Mouse (Mus musculus): ENCODE data around the gene Kxd1. TPM values are rescaled to one million over a fixed set of nuclear protein-coding genes. Genes with fewer than 3 reads are reported as not detected.
"Not testable (repeated sequence)": the region's sequence is repeated elsewhere in the genome, so short reads cannot be mapped to it uniquely, and the experiment has no call there.

Gene Kxd1
- polyA plus RNA-seq, 1 experiment from 2014 or later, result 52.6 TPM

DNA sequence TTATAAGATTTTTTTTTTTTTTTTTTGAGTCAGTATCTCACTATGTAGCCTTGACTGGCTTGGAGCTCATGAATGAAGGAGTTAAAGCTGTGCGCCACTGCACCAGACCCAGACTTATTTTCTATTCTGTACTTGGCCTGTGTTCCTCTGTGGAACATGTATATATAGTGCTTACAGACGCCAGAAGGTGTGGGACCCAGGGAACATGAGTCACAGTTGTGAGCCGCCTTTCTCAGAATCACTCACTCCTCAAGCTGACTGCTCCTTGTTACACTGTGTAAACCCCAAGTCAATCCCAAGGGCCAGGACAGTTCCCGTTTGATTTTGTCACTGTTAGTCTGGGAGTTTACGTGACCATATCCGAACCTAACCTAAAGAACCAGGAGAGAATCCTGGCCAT, 8.7 kb downstream of the Kxd1 start:
- H3K9ac ChIP-seq (ENCODE audit: low read depth, low read length), result no peak overlapping the region
- no peak overlapping the region for H3K4me2 ChIP-seq (replicated peaks; ENCODE audit: low read depth, low read length)
- no peak for ATAC-seq (ENCODE audit: low FRiP score)
- H3K36me3 ChIP-seq (ENCODE audit: control insufficient read depth, insufficient read depth, low read length), result peaks cover 3% of the 10 kb centered on the region; the same call in 1 of the 2 replicates
- 92% methylated on average over 6 of the region's 6 CpGs for WGBS
- no peak for DNase-seq (ENCODE audit: low spot score)
- no peak overlapping the region for H3K27ac ChIP-seq (ENCODE audit: low read depth, low read length)
- no peak overlapping the region for H3K4me3 ChIP-seq (ENCODE audit: low read depth, low read length)
- no peaks in the 10 kb centered on the region for H3K9me3 ChIP-seq (ENCODE audit: control insufficient read depth, low read length)
- peaks cover 3% of the 10 kb centered on the region; the same call in 1 of the 2 replicates for H3K4me1 ChIP-seq (replicated peaks; ENCODE audit: control insufficient read depth, insufficient read depth, low read length)
- no peaks in the 10 kb centered on the region for H3K27me3 ChIP-seq (ENCODE audit: control insufficient read depth, insufficient read depth, low read length)

- peaks cover 3% of the 10 kb centered on the region; the same call in 1 of the 2 replicates for H3K36me3 ChIP-seq (ENCODE audit: control insufficient read depth, insufficient read depth, low read length)
- no peaks in the 10 kb centered on the region for H3K27me3 ChIP-seq (ENCODE audit: control insufficient read depth, insufficient read depth, low read length)
- 79% methylated on average over 10 of the region's 10 CpGs for WGBS
- no peak overlapping the region for H3K4me2 ChIP-seq (replicated peaks; ENCODE audit: low read depth, low read length)
- no peak overlapping the region for H3K9ac ChIP-seq (ENCODE audit: low read depth, low read length)
- H3K9me3 ChIP-seq (ENCODE audit: control insufficient read depth, low read length), result no peaks in the 10 kb centered on the region
- H3K4me1 ChIP-seq (replicated peaks; ENCODE audit: control insufficient read depth, insufficient read depth, low read length), result peaks cover 3% of the 10 kb centered on the region; the same call in 1 of the 2 replicates
- DNase-seq (ENCODE audit: low spot score) (no peak), ATAC-seq (ENCODE audit: low FRiP score) (no peak)
- no peak overlapping the region for H3K4me3 ChIP-seq (ENCODE audit: low read depth, low read length)
- no peak overlapping the region for H3K27ac ChIP-seq (ENCODE audit: low read depth, low read length)
These were observed 9.7 kb downstream of the Kxd1 start for GRCm38 (mm10) chr8:70517940-70518643.

DNA sequence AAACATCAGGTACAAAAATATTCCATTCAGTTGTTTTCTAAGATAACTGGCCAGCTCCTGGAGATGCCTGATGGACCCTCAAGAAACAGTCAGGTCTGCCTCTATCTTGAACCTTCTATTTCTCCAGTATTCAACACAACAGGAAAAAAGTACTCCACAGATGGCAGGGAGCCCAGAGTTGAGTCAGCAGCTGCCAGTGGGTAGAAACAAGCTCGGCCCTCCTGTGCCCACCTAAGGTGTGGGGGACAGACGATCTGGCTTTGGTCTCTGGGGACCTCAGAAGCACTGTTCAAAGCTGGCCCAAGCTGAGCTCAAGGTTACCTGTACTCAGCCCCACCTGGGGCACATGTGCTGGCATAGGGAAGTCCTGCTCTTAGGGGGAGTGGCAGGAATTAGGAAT, 14.3 kb downstream of the Kxd1 start:
- peaks cover 5% of the 10 kb centered on the region; the same call in 1 of the 2 replicates for H3K36me3 ChIP-seq (ENCODE audit: control insufficient read depth, insufficient read depth, low read length)

GRCm38 (mm10) chr8:70512253-70512903, 15.4 kb downstream of the Kxd1 start:
- Histone ChIP-seq H3K27ac (ENCODE audit: low read depth, low read length) (no peak overlapping the region), H3K36me3 (ENCODE audit: control insufficient read depth, insufficient read depth, low read length) (peaks cover 10% of the 10 kb centered on the region), H3K4me3 (ENCODE audit: low read depth, low read length) (no peak overlapping the region), H3K9me3 (ENCODE audit: control insufficient read depth, low read length) (no peaks in the 10 kb centered on the region), H3K27me3 (ENCODE audit: control insufficient read depth, insufficient read depth, low read length) (no peaks in the 10 kb centered on the region), H3K9ac (ENCODE audit: low read depth, low read length) (no peak overlapping the region), H3K4me2 (replicated peaks; ENCODE audit: low read depth, low read length) (no peak overlapping the region), H3K4me1 (replicated peaks; ENCODE audit: control insufficient read depth, insufficient read depth, low read length) (peaks cover 6% of the 10 kb centered on the region; the same call in 1 of the 2 replicates)
- ATAC-seq (ENCODE audit: low FRiP score), result no peak
- WGBS, result 91% methylated on average over 11 of the region's 11 CpGs
- no peak for DNase-seq (ENCODE audit: low spot score)

More for the DNA sequence above, 14.3 kb downstream of the Kxd1 start:
- no peaks in the 10 kb centered on the region for H3K9me3 ChIP-seq (ENCODE audit: control insufficient read depth, low read length)
- peaks cover 6% of the 10 kb centered on the region; the same call in 1 of the 2 replicates for H3K4me1 ChIP-seq (replicated peaks; ENCODE audit: control insufficient read depth, insufficient read depth, low read length)
- WGBS, result 89% methylated on average over 2 of the region's 2 CpGs
- no peak overlapping the region for H3K4me3 ChIP-seq (ENCODE audit: low read depth, low read length)
- H3K9ac ChIP-seq (ENCODE audit: low read depth, low read length), result no peak overlapping the region
- no peak overlapping the region for H3K27ac ChIP-seq (ENCODE audit: low read depth, low read length)
- no peak overlapping the region for H3K4me2 ChIP-seq (replicated peaks; ENCODE audit: low read depth, low read length)
- no peak for DNase-seq (ENCODE audit: low spot score)
- H3K27me3 ChIP-seq (ENCODE audit: control insufficient read depth, insufficient read depth, low read length), result no peaks in the 10 kb centered on the region
- no peak for ATAC-seq (ENCODE audit: low FRiP score)

GRCm38 (mm10) chr8:70511770-70512169, 16.0 kb downstream of the Kxd1 start:
- peaks cover 6% of the 10 kb centered on the region; the same call in 1 of the 2 replicates for H3K4me1 ChIP-seq (replicated peaks; ENCODE audit: control insufficient read depth, insufficient read depth, low read length)
- H3K9me3 ChIP-seq (ENCODE audit: control insufficient read depth, low read length), result no peaks in the 10 kb centered on the region
- H3K27ac ChIP-seq (ENCODE audit: low read depth, low read length), result no peak overlapping the region
- no peak overlapping the region for H3K4me3 ChIP-seq (ENCODE audit: low read depth, low read length)
- 98% methylated on average over 2 of the region's 2 CpGs for WGBS
- H3K36me3 ChIP-seq (ENCODE audit: control insufficient read depth, insufficient read depth, low read length), result peaks cover 11% of the 10 kb centered on the region
- no peak for DNase-seq (ENCODE audit: low spot score)
- no peak overlapping the region for H3K9ac ChIP-seq (ENCODE audit: low read depth, low read length)
- no peak overlapping the region for H3K4me2 ChIP-seq (replicated peaks; ENCODE audit: low read depth, low read length)
- ATAC-seq (ENCODE audit: low FRiP score), result no peak
- no peaks in the 10 kb centered on the region for H3K27me3 ChIP-seq (ENCODE audit: control insufficient read depth, insufficient read depth, low read length)

DNA sequence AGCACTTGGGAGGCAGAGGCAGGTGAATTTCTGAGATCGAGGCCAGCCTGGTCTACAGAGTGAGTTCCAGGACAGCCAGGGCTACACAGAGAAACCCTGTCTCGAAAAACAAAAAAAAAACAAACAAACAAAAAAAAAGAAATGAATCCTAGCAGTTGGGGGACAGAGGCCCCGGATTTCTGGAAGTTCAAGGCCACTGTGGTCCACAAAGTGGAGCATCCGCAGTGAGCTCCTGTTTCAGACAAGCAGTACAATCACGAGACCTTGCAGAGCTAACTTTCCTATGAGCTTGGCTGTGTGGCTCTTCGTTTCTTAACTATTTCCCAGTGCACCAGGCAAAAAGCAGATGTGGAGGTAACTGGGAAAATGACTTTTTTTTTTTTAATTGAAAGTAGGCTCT, 16.6 kb downstream of the Kxd1 start:
- H3K9ac ChIP-seq (ENCODE audit: low read depth, low read length); ATAC-seq (ENCODE audit: low FRiP score); H3K27me3 ChIP-seq (ENCODE audit: control insufficient read depth, insufficient read depth, low read length); H3K36me3 ChIP-seq (ENCODE audit: control insufficient read depth, insufficient read depth, low read length); DNase-seq (ENCODE audit: low spot score); H3K9me3 ChIP-seq (ENCODE audit: control insufficient read depth, low read length); H3K4me1 ChIP-seq (replicated peaks; ENCODE audit: control insufficient read depth, insufficient read depth, low read length): not testable (repeated sequence)
- H3K4me2 ChIP-seq (replicated peaks; ENCODE audit: low read depth, low read length), result peak overlapping the region; percentile 34
- peak overlapping the region; percentile 99 for H3K4me3 ChIP-seq (ENCODE audit: low read depth, low read length)
- 89% methylated on average over 6 of the region's 6 CpGs for WGBS
- peak overlapping the region; percentile 93; the same call in 1 of the 2 replicates for H3K27ac ChIP-seq (ENCODE audit: low read depth, low read length)

GRCm38 (mm10) chr8:70510228-70510915, 17.4 kb downstream of the Kxd1 start, which contains the start of gene Uba52:
Gene Uba52, minus strand, starts transcription at chr8:70510801.
- Histone ChIP-seq H3K4me3 (ENCODE audit: low read depth, low read length) (peak within 1 kb of the TSS; percentile 99), H3K27ac (ENCODE audit: low read depth, low read length) (peak within 1 kb of the TSS; percentile 93), H3K4me1 (replicated peaks; ENCODE audit: control insufficient read depth, insufficient read depth, low read length) (peaks cover 11% of the 10 kb centered on the region; the same call in 1 of the 2 replicates), H3K4me2 (replicated peaks; ENCODE audit: low read depth, low read length) (peak within 1 kb of the TSS; percentile 94), H3K9ac (ENCODE audit: low read depth, low read length) (peak within 1 kb of the TSS; percentile 98), H3K36me3 (ENCODE audit: control insufficient read depth, insufficient read depth, low read length) (peaks cover 8% of the 10 kb centered on the region), H3K9me3 (ENCODE audit: control insufficient read depth, low read length) (no peaks in the 10 kb centered on the region), H3K27me3 (ENCODE audit: control insufficient read depth, insufficient read depth, low read length) (no peaks in the 10 kb centered on the region)
- WGBS, result under 1% methylated on average over 74 of the region's 74 CpGs
- ATAC-seq (ENCODE audit: low FRiP score) (peak; percentile 80), DNase-seq (ENCODE audit: low spot score) (peak; percentile 98)

- Histone ChIP-seq H3K4me3 (ENCODE audit: low read depth, low read length) (peak overlapping the region; percentile 99), H3K9ac (ENCODE audit: low read depth, low read length) (peak overlapping the region; percentile 98), H3K27ac (ENCODE audit: low read depth, low read length) (no peak overlapping the region), H3K4me2 (replicated peaks; ENCODE audit: low read depth, low read length) (peak overlapping the region; percentile 94), H3K4me1 (replicated peaks; ENCODE audit: control insufficient read depth, insufficient read depth, low read length) (peaks cover 12% of the 10 kb centered on the region), H3K9me3 (ENCODE audit: control insufficient read depth, low read length) (no peaks in the 10 kb centered on the region), H3K27me3 (ENCODE audit: control insufficient read depth, insufficient read depth, low read length) (no peaks in the 10 kb centered on the region), H3K36me3 (ENCODE audit: control insufficient read depth, insufficient read depth, low read length) (peaks cover 8% of the 10 kb centered on the region)
- DNase-seq (ENCODE audit: low spot score), result no peak
- ATAC-seq (ENCODE audit: low FRiP score), result no peak
- 13% methylated on average over 25 of the region's 25 CpGs for WGBS
These were observed 18.3 kb downstream of the Kxd1 start for GRCm38 (mm10) chr8:70509281-70509952.

Measured in hindbrain, embryonic 11.5 days (tissue).